In the genomic region with DNA sequence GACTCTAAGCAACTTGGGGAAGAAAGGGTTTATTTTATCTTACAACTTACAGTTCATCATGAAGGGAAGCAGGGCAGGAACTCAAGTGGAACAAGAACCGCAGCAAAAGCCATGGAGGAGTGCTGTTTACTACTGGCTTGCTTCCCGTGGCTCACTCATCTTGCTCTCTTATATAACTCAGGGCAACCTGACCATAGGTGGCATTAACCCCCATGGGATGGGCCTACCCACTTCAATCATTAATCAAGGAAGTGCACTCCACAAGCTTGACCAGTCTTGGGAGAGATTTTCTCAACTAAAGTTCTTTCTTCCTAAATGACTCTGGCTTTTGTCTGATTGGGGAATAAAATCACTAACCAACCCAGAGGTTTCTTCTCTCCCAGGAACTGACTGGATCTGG, we compare ENCODE assay signal across 20 mouse cellular contexts.
"Had no signal": no experiment of that assay in that cellular context is flagged by ENCODE, and none has a peak within 500 bp of the region (broad histone marks: within the 10 kb centered on the region; RNA-seq: fewer than 3 reads in every experiment).

No protein-coding gene starts in this region.

- H3K4me1 ChIP-seq: intestine, embryonic 15.5 days; limb, embryonic 13.5 days; liver, embryonic 12.5 days; liver, embryonic 15.5 days; lung, embryonic 15.5 days; megakaryocyte, embryonic 14.5 days; midbrain, embryonic 13.5 days; neural tube, embryonic 13.5 days had no signal

- H3K9ac ChIP-seq: intestine, embryonic 15.5 days; limb, embryonic 13.5 days; liver, embryonic 12.5 days; liver, embryonic 15.5 days; lung, embryonic 15.5 days; midbrain, embryonic 13.5 days; neural tube, embryonic 13.5 days had no signal

- H3K27me3 ChIP-seq: intestine, embryonic 15.5 days; limb, embryonic 13.5 days; liver, embryonic 12.5 days; liver, embryonic 15.5 days; lung, embryonic 15.5 days; megakaryocyte, embryonic 14.5 days; midbrain, embryonic 13.5 days; neural tube, embryonic 13.5 days had no signal

- ATAC-seq: intestine, embryonic 15.5 days; liver, embryonic 12.5 days; midbrain, embryonic 13.5 days; midbrain, embryonic 16.5 days had no signal

- H3K9me3 ChIP-seq: intestine, embryonic 15.5 days; limb, embryonic 10.5 days; limb, embryonic 13.5 days; liver, embryonic 12.5 days; liver, embryonic 15.5 days; lung, embryonic 15.5 days; midbrain, embryonic 10.5 days; midbrain, embryonic 13.5 days; neural tube, embryonic 13.5 days had no signal

- H3K36me3 ChIP-seq: intestine, embryonic 15.5 days; limb, embryonic 10.5 days; limb, embryonic 13.5 days; liver, embryonic 12.5 days; liver, embryonic 15.5 days; lung, embryonic 15.5 days; midbrain, embryonic 10.5 days; midbrain, embryonic 13.5 days; neural tube, embryonic 13.5 days had no signal

- DNase-seq: layer of hippocampus, adult 9-11 months; liver; lung, adult 18-20 months; lung, postnatal 10 days; lung, postnatal 36 days; thymus, adult 18-20 months; thymus, postnatal 36 days had no signal

- H3K4me2 ChIP-seq: intestine, embryonic 15.5 days; limb, embryonic 13.5 days; liver, embryonic 12.5 days; liver, embryonic 15.5 days; lung, embryonic 15.5 days; midbrain, embryonic 13.5 days; neural tube, embryonic 13.5 days had no signal

- H3K4me3 ChIP-seq: intestine, embryonic 15.5 days; limb, embryonic 10.5 days; limb, embryonic 13.5 days; liver, embryonic 12.5 days; liver, embryonic 15.5 days; lung, embryonic 15.5 days; megakaryocyte, embryonic 14.5 days; midbrain, embryonic 10.5 days; midbrain, embryonic 13.5 days; myocyte; neural tube, embryonic 13.5 days had no signal

- H3K27ac ChIP-seq: intestine, embryonic 15.5 days; kidney, postnatal 0 days; limb, embryonic 10.5 days; limb, embryonic 13.5 days; liver, embryonic 12.5 days; liver, embryonic 15.5 days; lung, embryonic 15.5 days; midbrain, embryonic 10.5 days; midbrain, embryonic 13.5 days; neural tube, embryonic 13.5 days had no signal
